Mouse (Mus musculus) kidney, postnatal 4 days (tissue): ENCODE results near the gene Fyco1.
"Not testable (repeated sequence)": the region's sequence is repeated elsewhere in the genome, so short reads cannot be mapped to it uniquely, and the experiment has no call there.

Source experiments
- DNase-seq, 2 experiments: peaks; one replicate each; pipeline ENCODE4 v3.0.0; 2021; ENCODE audit warnings: mixed read lengths in 2 of 2

The Fyco1 gene

DNA sequence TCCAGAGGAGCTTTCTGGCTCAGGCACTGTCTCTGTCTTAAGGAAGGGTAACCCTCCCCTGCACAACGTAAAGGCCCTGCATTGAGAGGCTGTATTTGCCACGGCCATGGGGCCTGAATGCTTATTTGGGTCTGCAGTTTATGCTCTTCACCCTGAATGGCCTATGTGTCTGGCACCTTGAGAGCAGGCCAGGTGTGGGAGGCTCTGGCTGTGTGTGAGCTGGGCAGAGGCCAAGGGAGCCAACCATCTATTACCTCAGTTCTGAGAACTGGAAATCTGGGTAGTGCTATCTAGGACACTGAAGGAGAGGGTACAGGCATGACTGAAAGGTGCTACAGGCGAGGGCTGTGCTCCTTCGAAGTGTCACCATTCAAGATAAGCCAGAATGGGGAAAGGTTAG, 36.9 kb downstream of the Fyco1 start:
- DNase-seq: no peak

DNA sequence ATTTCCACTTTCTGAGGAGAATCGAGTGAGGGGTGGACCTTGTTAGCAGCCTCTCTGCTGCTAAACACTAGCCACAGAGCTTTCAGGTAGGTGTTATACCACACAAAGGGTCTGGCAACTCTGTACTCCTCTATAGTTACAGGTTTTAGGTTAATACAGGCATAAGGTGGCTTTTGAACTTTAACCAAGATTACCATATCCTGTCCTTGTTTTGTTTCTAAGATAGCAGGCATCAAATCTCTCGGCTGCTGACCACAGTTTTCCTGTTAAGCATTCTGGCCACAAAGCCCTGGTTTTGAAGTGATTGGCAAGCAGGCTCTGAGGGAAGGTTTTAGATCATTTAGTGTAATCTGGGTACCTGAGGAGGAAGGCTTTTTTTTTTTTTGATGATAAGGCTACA, 37.4 kb downstream of the Fyco1 start:
- no peak for DNase-seq

DNA sequence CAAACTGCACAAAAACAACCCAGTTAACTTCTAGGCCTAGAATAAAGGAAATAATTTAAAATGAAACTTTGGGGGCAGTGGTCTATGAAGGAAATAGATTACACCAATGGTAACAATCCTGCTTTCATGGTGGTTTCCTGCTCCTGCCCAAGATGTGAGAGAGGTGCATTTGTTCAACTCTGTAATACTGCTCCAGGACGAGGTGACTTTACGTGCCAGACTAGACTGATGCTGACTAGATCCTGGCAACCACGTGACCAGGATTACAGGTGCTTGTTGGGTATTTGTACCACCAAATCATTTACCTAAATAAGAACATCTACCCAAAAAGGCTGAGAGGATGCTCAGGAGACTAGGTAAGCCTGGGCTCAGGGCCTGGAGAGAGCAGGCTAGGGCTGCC, 39.9 kb downstream of the Fyco1 start:
- no peak for DNase-seq

DNA sequence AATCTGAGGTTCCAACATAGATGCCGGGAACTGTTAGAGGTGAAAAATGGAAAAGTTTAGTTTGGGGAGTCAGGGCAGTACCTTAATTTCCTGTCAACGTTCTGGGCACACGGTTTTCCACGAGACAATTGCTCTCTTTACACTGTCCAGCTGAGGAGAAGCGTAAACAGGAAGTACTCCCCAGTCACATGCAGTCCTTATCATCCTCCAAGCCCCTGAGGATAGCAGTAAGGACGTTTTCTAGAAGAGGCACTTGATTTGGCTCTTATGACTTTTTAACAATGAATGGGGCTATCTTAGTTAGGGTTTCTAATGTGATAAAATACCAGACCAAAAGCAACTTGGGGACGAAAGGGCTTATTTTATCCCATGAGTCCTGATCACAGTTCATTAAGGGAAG, 43.1 kb downstream of the Fyco1 start:
- DNase-seq: no peak

DNA sequence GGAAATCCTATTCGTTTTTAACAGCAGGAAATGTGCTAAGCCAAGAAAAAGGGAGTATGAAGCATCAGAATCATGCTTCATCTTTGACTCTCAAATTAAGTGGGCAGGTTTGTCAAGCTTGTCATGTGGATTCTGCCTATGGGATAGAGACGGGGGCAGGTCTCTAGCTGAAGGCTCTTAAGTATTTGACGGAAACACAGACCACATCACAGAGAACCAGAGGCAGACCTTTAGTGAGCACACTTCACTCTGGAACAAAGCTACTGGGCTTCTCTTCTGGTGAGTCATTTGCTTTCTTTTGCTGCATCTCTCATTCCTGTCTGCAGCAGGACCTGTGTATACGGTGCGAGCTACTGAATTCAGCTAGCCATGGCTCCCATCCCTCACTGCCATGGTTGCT, 45.4 kb downstream of the Fyco1 start, which contains the start of gene Cxcr6:
TSS of gene Cxcr6 (plus strand) at position 209 of the 400 bp plus-strand sequence.
- DNase-seq: no peak

DNA sequence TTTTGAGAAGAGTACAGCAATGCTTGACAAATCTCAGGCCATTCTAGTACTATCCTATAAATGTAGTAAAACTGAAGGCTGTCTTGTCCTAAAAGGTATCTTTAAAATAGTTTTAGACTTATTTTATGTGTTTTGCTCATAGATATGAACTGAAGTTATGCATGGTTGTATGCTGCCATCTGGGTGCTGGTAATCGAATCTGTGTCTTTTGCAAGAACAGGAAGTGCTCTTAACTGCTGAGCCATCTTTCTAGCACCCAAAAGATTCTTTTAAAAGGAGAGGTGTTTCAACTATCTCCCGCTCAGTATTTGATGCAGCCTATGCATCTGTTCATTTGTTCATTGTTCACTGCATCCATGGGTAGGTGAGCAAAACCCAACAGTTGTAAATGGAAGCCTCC, 46.5 kb downstream of the Fyco1 start:
- no peak for DNase-seq

DNA sequence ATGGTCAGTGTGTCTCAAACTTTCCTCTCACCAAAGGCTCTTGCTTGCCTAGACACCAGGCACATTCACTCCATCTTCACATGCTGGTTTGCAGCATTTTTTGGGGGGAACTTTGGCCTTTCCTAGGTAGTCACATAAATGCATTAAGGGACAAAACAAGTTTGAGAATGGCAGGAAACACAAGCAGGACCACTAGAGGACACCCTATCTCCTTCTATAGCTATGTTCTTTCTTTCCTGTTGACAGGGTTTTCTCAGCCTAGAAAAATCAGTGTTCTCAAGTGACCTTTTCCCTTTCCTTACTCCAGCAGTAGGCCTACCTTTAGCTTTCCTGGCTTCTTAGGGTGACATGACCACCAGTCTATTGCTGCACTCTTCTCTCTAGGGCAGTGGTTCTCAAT, 48.8 kb downstream of the Fyco1 start:
- no peak for DNase-seq

DNA sequence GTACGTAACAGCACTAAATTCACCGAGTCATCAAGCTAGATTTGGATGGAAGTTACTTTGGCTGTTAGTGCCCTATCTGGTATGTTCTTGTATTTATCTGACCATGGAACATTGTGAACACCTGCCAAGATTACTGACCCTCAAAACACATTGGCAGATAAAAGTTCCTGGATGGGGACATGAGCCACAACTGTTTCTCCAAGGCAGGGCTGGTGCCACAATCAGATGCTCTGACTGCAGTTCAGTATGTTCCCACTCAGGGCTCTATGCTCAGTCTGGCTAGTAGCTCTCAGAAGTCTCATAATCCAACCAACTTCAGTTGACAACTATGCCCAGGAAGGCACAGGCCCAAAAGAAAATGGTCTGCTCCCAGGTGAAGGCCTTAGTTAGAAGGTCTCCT, 49.3 kb downstream of the Fyco1 start:
- DNase-seq: no peak

DNA sequence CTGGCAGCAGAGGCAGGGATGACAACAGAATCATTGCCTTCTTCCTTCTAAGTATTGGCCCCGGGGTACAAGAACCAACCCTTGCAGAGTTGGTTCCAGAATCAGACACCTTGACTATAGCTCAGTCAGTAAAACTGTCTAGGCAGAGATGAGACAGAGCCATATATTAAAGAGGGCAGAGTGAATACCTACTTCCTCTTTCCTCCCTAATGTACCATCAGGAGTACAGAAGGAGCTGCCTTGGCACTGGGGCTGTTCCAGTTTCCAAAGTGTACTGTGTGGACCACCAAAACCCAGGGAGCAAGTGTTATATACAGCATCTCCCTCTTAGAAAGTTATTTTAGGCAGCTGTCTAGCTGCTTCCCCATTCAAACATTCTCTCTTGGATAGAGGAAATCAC, 50.2 kb downstream of the Fyco1 start:
- no peak for DNase-seq

DNA sequence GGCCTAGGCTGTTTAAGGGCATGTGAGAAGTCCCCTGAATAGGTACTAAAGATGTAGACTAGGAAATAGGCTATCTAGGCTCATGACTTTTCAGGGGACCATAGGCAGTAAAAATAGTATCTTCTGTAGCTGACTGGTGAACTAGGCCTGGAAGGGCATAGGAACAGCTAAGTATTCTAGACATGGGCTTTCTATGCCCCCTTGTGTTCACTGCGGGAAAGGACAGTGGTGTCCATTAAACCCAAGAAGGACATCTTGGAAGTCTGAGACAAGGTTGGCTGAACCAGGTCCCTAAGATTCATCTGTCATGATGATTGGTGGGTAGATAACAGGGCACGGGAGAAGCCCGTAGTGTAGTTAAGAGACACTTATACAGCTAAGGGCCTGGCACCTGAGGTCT, 55.5 kb downstream of the Fyco1 start:
- DNase-seq: peak; percentile 58 to 66

DNA sequence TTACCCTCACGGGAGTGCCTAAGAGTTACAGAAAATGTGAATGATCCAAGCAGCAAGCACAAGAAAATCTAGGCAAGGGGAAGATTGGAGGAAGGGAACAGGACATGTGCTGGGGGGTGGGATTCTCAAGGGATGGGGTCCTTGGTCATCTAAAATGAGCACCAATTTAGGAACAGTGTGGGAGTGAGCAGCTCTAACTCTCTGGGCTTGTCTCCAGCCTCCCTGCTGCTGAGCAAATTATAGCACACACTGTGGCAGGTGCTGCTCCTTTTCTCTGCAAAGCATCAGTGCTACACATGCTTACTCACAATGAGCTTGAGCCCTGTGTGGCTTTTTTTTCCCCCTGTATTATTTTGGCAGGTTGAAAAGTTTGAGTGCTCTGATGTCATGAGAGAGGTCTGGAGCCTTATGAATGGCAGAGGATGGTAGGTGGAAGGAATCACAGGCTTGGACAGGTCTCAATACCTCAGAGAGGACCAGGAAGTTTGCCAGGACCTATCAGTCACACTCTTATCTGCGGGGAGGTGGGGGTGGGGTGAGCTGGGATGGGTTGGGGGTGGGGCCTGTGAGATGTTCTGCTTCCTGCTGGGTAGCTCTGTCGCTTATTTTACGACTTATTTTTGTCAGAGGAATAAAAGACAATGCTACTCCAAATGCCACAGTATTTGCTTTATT, 62.7 kb downstream of the Fyco1 start:
- DNase-seq: no peak

DNA sequence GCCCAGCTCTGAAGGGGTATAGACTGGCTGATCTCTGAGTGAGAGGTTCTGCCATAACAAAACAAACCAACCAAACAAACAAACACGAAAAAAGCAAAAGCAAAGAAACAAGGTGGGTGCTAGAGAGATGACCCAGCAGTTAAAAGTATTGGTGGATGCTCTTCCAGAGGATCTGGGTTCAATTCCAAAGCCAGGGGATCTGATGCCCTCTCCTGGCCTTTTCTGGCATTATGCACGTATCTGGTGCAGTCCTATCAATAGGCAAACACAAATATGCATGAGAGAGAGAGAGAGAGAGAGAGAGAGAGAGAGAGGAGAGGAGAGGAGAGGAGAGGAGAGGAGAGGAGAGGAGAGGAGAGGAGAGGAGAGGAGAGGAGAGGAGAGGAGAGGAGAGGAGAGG, 78.4 kb downstream of the Fyco1 start:
- DNase-seq: peak; percentile 22 to 27

DNA sequence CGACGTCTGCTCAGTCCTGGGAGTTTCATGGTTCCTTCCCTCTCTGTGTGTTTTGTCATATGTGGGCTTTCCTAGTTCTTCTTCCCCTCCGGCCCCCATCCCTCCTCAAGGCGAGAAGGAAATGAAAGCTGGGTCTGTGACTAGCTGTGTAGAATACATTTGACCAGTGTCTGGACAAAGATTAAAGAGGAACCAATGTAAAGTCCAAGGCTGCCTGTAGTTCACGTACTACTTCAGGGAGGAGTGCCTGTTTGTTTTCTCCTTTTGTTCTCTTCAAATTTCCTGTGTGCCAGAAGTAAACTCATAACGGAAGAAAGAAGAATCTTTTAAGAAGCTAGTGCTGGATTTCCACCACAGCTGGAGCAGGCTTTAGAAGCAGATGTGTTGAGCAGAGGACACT, 82.2 kb downstream of the Fyco1 start:
- DNase-seq: peak in 1 of 2 experiments; percentile 4

DNA sequence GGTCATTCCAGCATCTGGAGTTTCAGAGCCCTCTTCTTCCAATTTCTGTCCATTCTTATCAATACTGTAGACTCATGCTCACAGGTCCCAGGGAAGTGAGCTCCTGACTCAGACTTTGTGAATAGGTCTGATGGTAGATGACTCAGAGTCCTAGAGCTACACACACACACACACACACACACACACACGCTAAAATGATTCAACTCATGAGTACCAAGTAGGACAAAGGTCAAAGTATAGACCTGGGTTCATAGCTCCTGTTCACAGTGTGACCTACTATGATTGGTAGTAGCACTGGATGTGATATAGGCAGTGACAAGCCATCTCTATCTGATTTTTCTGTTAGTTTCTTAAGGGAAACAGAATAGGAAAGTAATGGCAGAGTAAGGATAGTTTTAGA, 83.3 kb downstream of the Fyco1 start:
- no peak for DNase-seq

DNA sequence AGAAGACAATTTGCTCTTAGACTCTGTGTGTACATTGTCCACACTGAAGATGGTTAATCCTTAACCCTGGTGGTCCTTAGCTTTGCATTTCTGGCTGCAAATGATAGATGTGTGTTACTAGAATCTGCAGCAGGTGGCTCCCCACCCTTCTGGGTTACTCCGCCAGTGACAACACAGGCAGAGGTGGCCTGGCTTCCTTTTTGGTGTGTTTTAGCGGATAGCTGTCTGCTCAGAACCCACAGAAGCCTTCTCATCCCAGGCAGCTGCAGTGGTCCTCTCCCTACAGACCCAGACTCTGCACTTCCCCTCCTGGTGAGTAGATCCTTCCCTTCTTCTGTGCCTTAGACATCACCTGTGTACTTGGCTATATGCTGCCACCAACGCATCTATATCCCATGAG, 84.7 kb downstream of the Fyco1 start:
- no peak for DNase-seq

DNA sequence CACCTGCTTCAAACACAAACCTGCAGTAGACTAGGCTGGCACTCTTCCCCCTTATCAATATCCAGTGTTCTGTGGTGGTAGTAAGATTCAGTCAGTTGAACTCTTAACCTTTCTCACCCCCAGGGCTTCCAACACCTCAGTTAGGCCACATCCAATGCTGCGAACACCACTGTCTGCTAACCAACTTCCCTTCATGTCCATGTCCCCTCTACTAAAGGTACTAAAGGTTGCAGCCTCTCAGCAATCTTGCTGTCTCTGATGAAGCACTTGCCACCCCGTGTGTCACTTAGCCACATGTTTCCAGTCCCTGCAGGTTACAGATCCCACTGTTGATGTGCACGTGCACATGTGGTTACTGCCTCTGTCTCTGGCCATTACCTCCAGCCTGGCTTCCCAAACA, 87.9 kb downstream of the Fyco1 start:
- no peak for DNase-seq

DNA sequence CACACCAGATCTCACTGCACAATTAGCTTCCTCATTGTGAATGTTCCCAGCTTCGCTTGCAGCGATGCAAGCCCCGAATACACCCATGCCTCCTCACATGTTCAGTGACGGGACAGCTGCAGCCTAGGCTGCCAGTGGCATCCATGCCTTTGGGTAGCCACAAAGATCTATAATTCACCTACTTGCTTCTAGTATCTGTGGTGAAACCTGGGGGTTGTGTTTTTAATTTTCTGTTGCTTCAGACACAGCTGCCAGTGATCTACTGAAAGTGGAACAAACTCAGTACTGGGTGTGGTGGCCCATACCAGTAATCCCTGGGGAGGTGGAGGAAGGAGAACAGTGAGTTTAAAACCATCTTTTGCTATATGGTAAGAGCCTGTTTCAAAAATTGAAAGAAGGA, 88.8 kb downstream of the Fyco1 start:
- DNase-seq: no peak

DNA sequence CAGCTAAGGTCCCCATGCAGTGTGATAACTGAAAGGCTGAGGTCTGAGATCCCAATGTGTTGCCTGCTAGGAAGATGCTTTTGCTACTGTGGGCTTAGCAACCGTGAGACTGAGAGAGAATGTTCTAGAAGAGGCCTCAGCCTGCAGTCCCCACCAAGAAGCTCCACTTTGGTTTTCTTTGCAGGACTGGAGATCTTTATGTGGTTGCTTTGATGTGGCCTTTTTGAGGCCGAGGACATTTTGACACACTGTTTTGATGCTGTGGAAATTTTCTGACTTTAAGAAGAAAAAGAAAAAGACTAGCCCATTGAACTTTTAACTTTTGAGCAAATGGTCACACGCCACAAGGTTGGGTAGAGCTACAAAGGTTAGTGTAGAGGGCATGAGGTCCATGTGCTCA, 90.9 kb downstream of the Fyco1 start:
- DNase-seq: no peak

DNA sequence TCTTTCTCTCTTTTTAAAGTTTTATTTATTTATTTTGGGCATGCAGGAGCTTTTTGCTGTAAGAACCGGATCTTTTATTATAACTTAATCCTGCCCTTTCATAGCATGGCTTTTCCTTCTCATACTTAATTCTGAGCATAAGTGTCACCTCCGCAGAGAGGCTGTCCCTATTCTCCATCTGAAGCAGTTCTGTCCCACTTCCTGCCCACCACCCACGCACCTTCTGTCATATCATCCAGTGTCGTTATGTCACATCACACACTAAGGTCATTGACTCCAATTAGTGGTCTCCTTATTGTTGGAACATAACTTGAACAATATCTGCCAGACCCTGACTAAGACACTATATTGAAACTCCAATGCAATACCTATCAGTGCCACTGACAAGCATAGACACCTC, 93.1 kb downstream of the Fyco1 start:
- DNase-seq: no peak

DNA sequence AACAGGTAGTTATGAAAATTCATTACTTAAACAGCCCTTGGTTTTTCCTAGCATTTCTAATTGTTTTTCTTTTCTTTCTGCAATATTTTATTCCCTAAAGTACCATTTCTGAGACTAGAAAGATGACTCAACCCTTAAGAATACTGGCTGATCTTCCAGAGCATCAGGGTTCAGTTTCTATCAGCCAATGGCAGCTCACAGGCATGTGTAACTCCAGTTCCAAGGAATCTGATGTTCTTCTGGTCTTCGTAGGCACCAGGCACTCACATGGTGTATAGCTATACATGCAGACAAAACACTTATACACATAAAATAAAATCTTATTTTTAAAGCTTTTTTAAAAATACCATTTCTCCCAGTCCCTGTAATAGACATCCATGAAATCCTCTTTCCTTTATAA, 93.5 kb downstream of the Fyco1 start:
- no peak for DNase-seq

DNA sequence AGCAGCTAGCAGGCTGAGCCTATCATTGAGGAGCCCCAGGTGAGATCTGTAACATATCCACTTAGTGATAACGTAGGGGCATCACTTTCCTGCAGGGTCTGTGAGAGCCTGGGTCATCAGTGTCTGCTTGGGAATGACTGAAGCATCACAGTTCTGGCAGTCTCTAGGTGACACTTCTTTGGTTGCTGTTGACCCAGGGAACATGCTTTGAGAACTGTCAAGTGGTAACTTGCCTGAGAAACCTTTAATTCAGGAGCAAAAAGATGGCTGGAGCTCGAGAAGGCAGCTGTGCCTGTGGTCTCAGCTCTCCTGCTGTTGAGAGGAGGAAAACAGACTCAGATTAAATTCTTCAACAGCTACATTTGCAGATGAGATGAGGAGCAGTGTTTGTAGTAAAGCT, 94.4 kb downstream of the Fyco1 start:
- no peak for DNase-seq

DNA sequence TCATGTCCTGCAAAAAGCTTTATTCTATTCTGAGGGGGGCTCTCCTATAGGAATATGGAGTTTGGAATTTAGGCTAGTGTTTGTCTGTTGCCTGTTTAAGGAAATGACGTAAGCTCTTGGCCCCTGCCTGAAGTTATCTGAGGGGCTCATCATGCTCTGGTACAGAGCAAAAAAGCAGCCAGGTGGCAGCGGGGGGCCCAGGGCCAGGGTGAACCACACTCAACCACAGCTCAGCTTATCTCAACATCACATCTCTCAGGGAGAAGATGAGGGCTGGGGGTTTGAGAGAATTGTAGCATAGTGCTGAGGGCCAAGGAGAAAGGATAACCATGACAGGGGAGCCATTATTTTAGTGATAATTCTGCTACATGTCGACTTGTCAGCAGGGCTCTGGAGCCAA, 94.9 kb downstream of the Fyco1 start:
- DNase-seq: no peak

DNA sequence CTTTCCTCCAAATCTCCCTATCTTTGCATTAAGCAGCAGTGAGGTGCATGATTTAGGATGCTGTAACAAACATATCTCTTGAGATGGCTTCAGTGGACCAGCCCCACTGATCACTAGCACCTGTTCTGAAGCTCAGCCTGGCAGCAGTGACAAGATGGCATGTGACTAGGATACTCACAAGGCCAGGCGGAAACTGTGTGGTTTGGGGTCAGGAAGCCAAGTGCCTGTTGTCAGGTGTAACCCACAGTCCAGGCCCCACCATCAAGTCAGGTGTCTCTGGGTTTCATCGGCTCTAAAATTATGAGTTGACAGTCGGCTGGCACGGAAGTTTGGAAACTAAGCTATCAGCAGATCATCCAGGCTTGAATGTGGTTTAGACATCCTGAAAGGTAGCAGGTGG, 97.4 kb downstream of the Fyco1 start:
- no peak for DNase-seq

DNA sequence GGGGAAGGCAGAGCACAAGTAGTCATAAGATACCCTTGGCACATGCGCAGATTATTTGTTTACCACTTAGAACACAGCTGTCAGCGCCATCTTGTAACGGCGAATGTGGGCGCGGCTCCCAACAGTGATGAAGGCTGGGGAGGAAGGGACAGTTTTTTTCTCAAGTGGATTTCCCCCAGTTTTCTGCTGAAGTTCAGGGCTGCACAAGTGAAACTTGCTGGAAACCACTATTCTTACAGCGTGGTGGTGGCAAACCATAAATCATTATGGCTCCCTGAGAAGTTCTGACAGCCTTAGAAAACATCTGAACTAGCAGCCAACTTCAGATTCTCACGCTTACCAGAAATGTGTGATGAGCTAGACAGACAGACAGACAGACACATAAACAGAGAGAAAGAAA, 102.0 kb downstream of the Fyco1 start:
- not testable (repeated sequence) for DNase-seq

DNA sequence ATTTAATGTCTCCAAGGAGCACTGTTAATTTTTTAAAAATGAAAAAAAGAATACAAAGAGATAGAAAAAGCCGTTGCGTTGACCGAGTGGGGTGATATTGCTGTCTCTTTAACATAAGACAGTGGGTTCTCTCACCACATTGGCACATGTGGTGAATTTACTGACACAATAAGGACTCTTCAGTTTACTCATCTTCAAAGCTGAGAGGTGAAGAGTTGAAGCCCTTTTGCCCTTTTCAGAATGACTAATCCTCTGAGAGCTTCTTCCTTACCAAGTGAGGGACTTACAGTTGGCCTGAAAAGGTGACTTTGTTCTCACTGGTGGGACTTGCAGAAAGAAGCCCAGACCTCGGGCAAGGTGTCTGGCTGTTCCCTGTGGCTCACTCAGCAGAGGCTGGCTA, 110.9 kb downstream of the Fyco1 start:
- no peak for DNase-seq
